Mouse (Mus musculus) mouse trophoblast stem cell (cell line): ENCODE measurements around the gene Snapc3.

Experiments used
- in situ Hi-C, 2 experiments: fragments of 300-500 bp; cut with MseI, MboI; formaldehyde crosslinking; loops; 2 replicates in 1 of 2; 3 replicates in 1 of 2; pipeline ENCODE4 v1.15.1; 2025

The Snapc3 gene

DNA sequence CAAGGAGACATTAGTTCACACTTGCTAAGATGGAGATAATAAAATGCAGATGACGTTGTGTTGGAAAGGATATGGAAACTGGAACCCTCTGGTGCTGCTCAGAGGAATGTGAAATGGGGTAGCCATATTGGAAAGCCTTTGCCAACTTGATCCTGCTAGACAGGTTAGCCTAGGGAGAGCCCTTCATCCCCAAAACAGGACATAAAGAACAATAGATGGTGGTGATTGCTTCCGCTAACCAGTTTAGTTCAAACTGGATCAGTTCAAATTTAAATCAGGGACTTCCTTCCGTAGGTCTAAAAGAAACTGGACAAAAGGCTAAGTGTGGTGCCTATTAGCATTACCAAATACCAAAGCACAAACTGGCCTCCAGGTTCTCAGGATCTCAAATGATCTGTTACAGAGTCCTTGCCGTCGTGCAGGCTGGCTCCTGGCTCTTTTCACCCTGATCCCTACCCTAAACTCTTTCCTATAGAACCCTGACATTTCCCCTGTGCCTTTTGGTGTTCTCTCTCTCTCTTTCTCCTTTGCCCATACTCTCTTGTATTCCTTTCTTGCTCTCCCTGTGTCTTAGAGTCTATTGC is 3.2 kb upstream of the Snapc3 start:
- in situ Hi-C loops, result no loop called here

- in situ Hi-C loops, result no loop called here
Measured at GRCm38 (mm10) chr4:83417820-83418186, 279 bp downstream of the Snapc3 start.

DNA sequence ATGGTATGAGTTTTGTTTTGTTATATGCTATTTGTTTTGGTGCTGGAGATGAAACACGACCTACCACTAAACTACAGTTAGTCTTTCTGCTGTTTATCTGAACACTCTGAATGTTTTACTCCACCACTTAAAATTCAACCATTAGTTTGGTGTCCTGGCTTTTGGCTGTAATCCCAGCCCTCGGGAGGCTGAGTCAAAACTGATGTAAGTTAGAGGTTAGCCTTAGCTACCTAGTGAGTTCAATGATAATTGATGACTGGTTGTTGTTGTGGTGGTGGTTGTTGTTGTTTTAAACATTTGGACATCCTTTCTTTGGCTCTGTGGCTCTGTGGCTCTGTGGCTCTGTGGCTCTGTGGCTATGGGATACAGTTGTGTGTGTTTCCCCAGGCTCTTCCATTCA is 1.3 kb downstream of the Snapc3 start:
- in situ Hi-C loops, result no loop called here

DNA sequence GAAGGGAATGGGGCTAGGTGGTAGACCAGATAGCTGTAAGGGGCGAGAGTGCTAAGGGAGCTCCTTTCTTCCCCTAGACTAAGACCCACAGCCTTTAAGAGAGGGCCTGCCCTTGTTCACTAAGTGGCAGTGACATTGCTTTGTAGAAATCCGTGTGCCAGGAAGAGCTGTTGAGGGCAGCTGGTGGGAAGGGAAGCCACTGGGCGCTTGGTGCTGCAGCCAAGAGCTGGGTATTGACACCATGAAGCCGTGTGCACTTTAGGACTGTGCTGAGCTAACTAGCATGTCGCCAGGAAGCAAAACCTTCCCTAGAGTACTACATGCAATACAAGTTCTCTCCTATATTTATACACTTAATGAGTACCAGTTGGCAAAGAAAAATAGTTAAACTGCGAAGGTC is 6.1 kb downstream of the Snapc3 start:
- in situ Hi-C loops, result no loop called here

GRCm38 (mm10) chr4:83425119-83425518 is 7.6 kb downstream of the Snapc3 start:
- in situ Hi-C loops, result no loop called here

DNA sequence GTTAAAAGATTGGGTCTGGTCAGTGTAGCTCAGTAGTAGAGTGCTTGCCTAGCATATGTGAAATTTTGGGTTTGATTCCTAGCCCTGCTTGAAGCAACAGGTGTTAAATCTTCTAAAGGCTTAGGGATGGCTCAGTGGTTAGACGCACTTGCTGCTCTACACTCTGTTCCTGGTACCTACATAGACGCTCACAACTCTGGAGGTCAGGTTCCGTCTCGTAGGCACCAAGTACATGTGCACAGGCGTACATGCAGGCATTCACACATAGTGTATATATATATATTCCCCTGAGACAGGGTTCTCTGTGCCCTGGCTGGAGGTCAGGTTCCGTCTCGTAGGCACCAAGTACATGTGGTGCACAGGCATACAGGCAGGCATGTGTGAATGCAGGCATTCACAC is 9.6 kb downstream of the Snapc3 start:
- in situ Hi-C loops, result no loop called here

- in situ Hi-C loops, result no loop called here
Measured at GRCm38 (mm10) chr4:83427696-83428095, 10.2 kb downstream of the Snapc3 start.

DNA sequence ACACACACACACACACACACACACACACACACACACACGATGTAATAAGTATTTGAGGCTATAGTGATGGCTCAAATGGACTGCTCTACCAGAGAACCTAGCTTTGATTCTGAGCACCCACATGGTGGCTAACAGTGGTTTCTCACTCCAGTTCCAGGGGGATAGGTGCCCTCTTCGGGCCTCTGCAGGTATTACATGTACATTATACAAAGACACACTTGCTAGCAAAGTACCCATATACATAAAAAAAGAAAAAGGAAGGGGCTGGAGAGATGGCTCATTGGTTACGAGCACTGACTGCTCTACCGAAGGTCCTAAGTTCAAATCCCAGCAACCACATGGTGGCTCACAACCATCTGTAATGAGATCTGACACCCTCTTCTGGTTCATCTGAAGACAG is 11.3 kb downstream of the Snapc3 start:
- in situ Hi-C loops, result no loop called here

DNA sequence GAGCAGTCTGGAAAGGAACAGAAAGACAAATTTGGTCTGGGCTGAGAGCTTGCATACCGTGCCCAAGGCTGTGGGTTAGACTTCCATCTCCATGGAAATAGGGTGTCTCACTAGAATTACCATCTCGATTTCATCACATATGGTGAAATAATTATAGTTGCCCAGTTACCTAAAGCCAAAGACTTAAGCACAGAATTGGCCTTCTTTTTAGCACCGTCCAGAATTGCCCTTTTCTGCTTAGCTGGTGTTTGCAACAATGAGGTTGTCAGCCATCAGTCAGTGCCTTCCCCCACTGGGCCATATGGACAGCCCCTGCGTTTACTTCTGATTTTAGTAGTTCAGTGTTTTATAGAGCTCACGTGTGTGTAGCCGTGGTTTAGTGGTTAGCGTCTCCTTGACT is 14.4 kb downstream of the Snapc3 start:
- in situ Hi-C loops, result no loop called here

GRCm38 (mm10) chr4:83432901-83433300 is 15.4 kb downstream of the Snapc3 start:
- in situ Hi-C loops, result no loop called here

GRCm38 (mm10) chr4:83436375-83436774 is 18.9 kb downstream of the Snapc3 start:
- in situ Hi-C loops, result no loop called here

GRCm38 (mm10) chr4:83438116-83438515 is 20.6 kb downstream of the Snapc3 start:
- in situ Hi-C loops, result no loop called here

- in situ Hi-C loops, result no loop called here
Measured at GRCm38 (mm10) chr4:83439045-83439444, 21.5 kb downstream of the Snapc3 start.

DNA sequence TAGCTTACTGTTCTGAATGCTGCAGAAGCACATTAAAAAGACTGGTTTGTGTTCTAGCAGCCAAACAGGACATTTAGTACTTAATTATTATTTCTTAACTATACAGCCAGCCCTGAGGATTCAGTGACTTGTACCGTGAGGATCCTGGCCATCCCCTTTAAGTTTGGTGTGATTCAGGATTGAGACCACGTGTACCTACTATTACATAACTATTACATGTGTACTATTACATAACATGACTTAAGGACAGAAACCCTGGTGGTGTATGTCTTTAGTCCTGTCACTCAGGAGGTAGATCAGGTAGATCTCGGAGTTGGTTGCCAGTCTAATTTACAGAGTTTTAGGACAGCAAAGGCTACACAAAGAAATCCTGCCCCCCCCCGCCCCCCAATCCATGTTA is 23.5 kb downstream of the Snapc3 start:
- in situ Hi-C loops, result no loop called here

DNA sequence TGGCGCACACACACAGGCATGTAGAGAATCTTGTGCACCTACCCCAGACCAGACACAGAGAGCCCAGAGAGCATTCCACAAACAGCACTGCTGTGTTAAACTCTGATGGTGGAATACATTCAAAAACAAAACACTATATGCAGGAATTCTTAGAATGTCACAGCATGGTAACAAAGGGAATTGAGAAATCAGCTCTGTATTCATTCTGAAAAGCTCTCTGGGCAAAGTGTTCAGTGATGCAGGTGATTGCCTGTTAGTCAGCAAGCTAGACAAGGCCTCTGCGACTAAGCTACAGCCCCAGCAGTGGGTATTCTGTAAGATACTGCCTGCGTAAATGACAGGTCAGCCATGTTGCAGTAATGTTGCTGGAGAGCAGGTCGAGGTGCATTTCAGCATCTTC is 33.3 kb downstream of the Snapc3 start:
- in situ Hi-C loops, result no loop called here

DNA sequence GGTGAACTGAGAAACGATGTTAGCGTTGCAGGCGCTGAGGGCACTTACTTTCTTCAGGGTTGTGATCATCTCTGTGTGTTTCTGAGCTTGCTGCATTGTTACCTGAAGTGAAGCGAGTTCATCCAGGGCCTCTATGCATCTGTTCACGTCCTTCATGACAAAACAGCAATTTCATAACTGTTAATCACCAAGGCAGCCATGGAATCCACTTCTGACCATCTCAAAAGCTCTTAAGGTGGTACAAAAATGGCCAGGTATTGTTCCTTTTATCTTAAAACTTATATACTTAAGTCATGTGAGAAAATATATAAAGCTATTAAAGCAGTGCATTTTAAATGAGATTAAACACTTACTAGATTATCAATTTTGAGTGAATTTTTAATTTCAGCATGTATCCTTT is 42.6 kb downstream of the Snapc3 start:
- in situ Hi-C loops, result no loop called here

GRCm38 (mm10) chr4:83464827-83465226 is 47.3 kb downstream of the Snapc3 start:
- in situ Hi-C loops, result no loop called here

GRCm38 (mm10) chr4:83467615-83468014 is 50.1 kb downstream of the Snapc3 start:
- in situ Hi-C loops, result no loop called here

GRCm38 (mm10) chr4:83468208-83468607 is 50.7 kb downstream of the Snapc3 start:
- in situ Hi-C loops, result no loop called here

- in situ Hi-C loops, result no loop called here
Measured at GRCm38 (mm10) chr4:83485250-83485649, 67.7 kb downstream of the Snapc3 start.

DNA sequence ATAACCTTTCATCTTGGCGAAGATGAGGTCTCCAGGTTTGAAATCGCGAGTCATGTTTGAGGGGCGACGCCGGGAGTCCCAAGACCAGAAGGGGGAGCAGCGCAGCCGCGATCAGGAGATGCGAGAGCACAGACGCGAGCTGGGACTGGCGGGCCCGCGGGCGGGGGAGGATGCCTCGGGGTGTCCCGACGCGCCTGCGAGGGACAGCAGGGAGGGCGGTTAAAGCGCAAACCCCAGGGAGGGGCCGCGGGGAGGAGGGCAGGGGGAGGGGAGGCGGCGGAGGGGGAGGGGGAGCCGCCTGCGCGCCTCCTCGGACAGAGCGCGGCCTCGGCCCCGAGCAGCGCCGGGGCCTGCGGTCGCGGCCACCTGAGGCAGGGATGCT is 68.2 kb downstream of the Snapc3 start:
- in situ Hi-C loops, result no loop called here

DNA sequence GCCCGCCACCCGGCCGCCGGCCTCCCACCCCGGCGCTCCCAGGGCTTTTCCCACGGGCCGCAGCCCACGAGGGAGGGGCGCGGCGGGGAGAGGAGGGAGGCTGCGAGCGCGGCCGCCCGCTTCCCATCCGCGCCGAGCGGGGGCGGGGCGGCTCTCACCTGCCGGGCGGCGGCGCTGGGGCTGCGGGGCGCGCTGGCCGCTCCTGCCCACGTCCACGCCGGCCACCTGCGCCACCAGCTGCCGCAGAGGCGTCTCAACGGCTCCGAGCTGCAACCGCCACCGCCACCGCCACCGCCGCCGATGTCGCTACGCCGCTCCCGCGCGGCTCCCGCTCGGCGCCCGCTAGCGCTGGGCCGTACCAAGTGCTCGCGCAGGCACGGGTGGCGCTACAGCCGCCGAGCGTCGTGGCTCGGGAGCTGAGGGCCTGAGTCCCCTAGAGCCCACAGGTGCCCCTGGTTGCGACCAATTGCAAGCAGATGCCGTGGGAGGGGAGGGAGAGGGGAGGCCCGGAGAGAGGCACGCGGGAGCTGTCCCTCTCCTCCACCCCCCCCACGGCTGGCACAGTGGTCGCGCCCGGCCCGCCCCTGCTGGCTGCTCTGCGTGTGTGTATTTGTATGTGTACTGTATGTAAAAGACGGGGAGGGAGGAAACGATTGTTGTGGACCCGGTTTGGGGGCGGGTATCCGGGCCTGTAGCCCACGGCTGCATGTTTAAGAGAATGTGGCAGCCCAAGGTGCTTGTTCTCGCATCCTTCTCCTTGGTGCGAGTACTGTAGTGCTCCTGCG is 68.8 kb downstream of the Snapc3 start, which contains the start of gene Psip1:
Gene Psip1 (minus strand): TSS at position 343 of the 785 bp plus-strand sequence.
- in situ Hi-C loops, result no loop called here

GRCm38 (mm10) chr4:83489121-83489520 is 71.6 kb downstream of the Snapc3 start:
- in situ Hi-C loops, result no loop called here

- in situ Hi-C loops, result no loop called here
Measured at GRCm38 (mm10) chr4:83493112-83493511, 75.6 kb downstream of the Snapc3 start.
